Mouse (Mus musculus): Measurements from ENCODE around the gene Acsl1. TPM values are rescaled to one million over a fixed set of nuclear protein-coding genes. Genes with fewer than 3 reads are reported as not detected.

Gene Acsl1
- total RNA-seq (2021): 100 to 1,000 TPM; 403 to 767 TPM
- long read RNA-seq, experiment 1, transcript Acsl1-210 (1 exons, 1,253 nt): minor isoform, 10 of 493 reads
- long read RNA-seq, experiment 1, transcript Acsl1-203 (21 exons, 3,429 nt): minor isoform, 8 of 493 reads
- long read RNA-seq, experiment 1, transcript Acsl1-201 (21 exons, 3,897 nt): major isoform, 402 of 493 reads
- long read RNA-seq, experiment 1, partial matches to known transcripts: 32 of 493 reads
- long read RNA-seq, experiment 1, other reads (novel, unspliced or antisense): 41 of 493 reads
- long read RNA-seq, experiment 2, transcript Acsl1-201 (21 exons, 3,897 nt): major isoform, 447 of 619 reads
- long read RNA-seq, experiment 2, transcript Acsl1-203 (21 exons, 3,429 nt): minor isoform, 22 of 619 reads
- long read RNA-seq, experiment 2, transcript Acsl1-210 (1 exons, 1,253 nt): minor isoform, 9 of 619 reads
- long read RNA-seq, experiment 2, partial matches to known transcripts: 76 of 619 reads
- long read RNA-seq, experiment 2, other reads (novel, unspliced or antisense): 65 of 619 reads

DNA sequence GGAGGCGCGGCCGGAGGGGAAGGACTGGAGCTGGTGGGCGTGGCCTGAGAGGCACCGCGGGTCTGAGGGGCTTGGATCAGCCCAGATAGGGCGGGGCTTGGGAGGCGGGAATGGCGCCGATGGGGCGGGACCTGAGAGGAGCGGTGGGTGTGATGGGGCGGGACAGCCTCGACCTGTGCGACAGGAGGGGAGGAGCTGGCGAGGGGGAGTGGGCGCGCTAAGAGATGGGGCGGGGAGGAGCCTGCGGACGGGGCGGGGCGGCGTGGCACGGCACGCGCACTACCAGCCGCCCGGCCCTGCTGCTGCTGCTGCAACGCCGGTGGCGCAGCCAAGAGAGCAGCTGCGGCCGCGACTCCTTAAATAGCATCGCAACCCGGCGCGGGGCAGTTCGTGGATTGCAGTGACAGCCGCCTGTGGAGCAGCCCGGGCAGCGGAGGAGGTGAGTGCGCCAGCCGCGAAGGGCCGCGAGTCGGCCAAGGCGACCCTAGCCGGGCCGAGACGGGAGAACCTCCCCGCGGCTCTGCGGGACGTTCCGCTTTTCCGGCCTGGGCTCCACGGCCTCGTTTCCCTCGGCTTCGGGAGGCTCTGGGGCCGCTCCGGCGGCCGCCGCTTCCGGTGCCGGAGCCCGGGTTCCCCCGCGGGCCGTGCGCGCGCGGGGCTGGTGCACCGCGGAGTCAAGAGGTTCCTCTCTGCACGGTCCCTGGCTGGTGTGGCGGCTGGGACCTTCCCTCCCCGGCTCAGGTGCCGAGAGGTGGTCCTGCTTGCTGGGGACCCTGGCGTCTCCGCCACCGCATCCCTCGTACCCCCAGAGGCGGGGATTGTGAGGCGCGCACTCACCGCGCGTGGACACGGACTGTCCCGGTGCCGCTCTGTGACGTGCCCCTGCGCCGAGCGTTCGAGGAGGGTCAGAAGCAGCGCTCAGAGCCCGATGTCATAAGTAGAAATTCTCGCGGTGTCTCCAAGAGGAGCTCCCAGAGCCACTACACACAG is at the start of gene Acsl1:
Gene Acsl1 (plus strand): TSS at position 246 of the 990 bp plus-strand sequence.
- DNase-seq (ENCODE audit: low spot score in 2 of 2): peak; percentile 99

GRCm38 (mm10) chr8:46421515-46421914 is 49.3 kb upstream of the Acsl1 start:
- DNase-seq (ENCODE audit: low spot score in 2 of 2): no peak

- no peak for DNase-seq (ENCODE audit: low spot score in 2 of 2)
These were observed 42.9 kb upstream of the Acsl1 start for GRCm38 (mm10) chr8:46427940-46428339.

- peak in 1 of 2 experiments; percentile 55 for DNase-seq (ENCODE audit: low spot score in 2 of 2)
These were observed 41.0 kb upstream of the Acsl1 start for GRCm38 (mm10) chr8:46429871-46430270.

GRCm38 (mm10) chr8:46431921-46432320 is 38.9 kb upstream of the Acsl1 start:
- DNase-seq (ENCODE audit: low spot score in 2 of 2): no peak

DNA sequence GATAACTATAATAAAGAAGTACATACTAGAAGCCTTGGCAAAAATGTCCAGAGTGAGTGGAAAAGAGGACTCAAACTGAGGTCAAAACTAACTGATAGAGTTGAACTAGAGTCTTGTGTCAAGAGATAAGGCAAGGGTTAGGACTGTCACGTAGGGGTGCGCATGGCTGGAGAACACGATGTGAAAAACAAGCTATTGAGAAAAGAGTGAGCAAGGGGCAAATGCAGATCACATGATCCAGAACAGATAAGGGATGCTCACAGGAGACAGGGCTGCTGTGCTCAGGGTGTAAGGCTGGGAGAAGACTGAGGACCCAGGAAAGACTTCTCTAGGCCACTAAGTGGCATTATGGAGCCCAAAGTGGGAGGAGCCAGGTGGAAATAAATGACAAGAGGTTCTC is 38.3 kb upstream of the Acsl1 start:
- no peak for DNase-seq (ENCODE audit: low spot score in 2 of 2)

DNA sequence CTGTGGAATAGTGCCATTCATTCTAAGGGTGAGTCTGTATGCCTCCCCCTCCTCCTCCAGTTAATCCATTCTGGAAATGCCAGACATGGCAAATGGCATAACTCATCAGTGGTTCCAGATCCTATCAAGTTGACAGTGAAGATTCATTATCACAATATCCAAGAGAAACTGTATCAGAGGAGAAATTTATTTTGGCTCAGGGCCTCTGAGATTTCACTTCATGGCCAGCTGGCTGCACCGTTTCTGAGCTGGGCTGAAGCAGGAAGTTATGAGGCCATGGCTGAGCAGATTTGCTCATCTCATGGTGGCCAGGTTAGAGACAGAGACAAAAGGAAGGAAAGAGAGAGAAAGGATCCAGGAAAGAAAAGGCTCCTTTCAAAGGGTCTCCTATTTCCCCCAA is 37.2 kb upstream of the Acsl1 start:
- no peak for DNase-seq (ENCODE audit: low spot score in 2 of 2)

- peak; percentile 41 to 56 for DNase-seq (ENCODE audit: low spot score in 2 of 2)
These were observed 32.3 kb upstream of the Acsl1 start for GRCm38 (mm10) chr8:46438491-46438890.

GRCm38 (mm10) chr8:46445964-46446915 is 24.6 kb upstream of the Acsl1 start:
- no peak for DNase-seq (ENCODE audit: low spot score in 2 of 2)

- no peak for DNase-seq (ENCODE audit: low spot score in 2 of 2)
These were observed 23.5 kb upstream of the Acsl1 start for GRCm38 (mm10) chr8:46447334-46447733.

DNA sequence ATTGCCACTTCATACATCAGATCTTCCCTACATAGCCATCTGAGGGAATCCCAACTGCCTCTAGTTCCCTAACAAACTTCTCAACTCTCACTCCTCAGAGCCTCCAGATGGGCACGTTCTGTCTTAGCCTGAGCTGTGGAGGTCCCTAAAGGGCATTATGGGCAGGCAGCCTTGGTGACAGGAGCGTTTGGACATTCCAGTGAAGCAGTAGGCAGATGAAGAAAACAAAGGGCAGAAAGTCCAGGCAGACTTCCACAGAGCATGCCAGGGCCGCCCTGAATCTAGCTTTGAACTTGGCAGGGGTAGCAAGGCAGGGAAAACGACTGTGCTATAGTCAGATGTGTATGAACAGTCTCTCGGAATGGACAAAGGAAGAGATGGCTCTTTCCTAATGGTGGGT is 22.2 kb upstream of the Acsl1 start:
- DNase-seq (ENCODE audit: low spot score in 2 of 2): no peak

- no peak for DNase-seq (ENCODE audit: low spot score in 2 of 2)
These were observed 21.8 kb upstream of the Acsl1 start for GRCm38 (mm10) chr8:46449063-46449462.

GRCm38 (mm10) chr8:46449723-46450251 is 21.1 kb upstream of the Acsl1 start:
- no peak for DNase-seq (ENCODE audit: low spot score in 2 of 2)

DNA sequence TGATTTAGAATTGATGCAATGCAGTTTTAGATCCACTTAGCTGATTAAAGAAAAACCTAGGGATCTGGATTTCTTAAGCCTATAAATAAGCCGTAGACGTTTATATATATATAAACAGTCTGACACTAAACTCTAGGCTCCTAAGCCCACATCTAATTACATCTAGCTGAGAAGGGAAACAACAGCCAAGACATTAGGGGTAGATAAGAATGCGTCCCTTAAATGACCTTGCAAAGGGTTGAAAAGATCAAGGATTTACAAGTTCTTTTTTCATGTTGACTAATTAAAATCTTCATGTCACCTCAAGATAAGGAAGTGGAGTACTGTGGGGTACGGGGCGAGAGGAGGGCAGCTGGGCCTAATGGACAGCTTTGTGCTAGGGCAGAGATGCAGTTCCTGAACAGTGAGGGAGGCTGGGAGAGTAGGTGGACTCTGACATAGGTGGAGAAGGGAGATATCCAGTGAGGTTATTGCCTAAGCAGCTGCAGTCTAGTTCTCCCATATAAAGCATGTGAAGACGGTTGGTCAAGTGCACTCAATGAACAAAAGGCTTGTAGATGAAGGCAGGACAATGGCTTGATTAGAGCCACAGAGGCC is 12.5 kb upstream of the Acsl1 start:
- no peak for DNase-seq (ENCODE audit: low spot score in 2 of 2)

- DNase-seq (ENCODE audit: low spot score in 2 of 2): no peak
These were observed 2.4 kb upstream of the Acsl1 start for GRCm38 (mm10) chr8:46468400-46468799.

GRCm38 (mm10) chr8:46469071-46469769 is 1.6 kb upstream of the Acsl1 start:
- DNase-seq (ENCODE audit: low spot score in 2 of 2): no peak

GRCm38 (mm10) chr8:46470091-46470791 is 596 bp upstream of the Acsl1 start:
- DNase-seq (ENCODE audit: low spot score in 2 of 2): peak; percentile 44 to 45

DNA sequence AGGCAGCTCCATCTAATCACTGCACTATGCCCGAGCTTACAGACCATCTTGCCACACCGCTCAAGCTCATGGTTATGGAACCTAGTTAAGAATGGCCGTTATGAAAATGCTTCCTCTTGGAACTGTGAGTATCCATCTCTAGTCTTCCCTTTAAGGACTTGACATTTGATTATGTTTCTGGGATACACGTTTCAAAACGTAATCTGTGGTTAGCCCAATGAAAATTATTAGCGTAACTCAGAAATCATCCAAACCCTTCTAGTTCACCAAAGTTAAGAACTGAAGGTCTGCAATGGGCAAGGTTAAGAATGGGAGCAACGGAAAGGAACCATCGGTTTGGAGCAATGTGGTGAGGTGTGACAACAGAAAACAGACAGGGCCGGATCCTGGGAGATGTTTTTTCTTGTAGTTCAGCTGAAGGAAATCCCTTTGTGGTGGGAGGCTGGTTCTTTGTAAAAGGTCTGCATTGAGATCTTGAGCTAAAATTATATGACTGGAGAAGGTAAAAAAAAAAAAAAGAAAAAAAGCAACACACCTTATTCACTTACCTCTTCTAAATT is 1.2 kb downstream of the Acsl1 start:
- DNase-seq (ENCODE audit: low spot score in 2 of 2): no peak
